Mouse (Mus musculus) stomach, embryonic 15.5 days (tissue): Measurements from ENCODE around the gene Nxn. TPM values are rescaled to one million over a fixed set of nuclear protein-coding genes. Genes with fewer than 3 reads are reported as not detected.

Experiments used
- ATAC-seq: fragments of 200-750 bp; cut with Nextera tagmentation; 2 replicates; pipeline ENCODE4 v1.8.0; 2017; ENCODE audit warnings: low read depth, moderate number of reproducible peaks, moderate TSS enrichment; ENCODE audit not compliant: insufficient read depth, low FRiP score
- H3K27ac ChIP-seq: fragments of 300-500 bp; sonication (generic); 2 replicates; pipeline ENCODE4 v1.5.1; 2015; ENCODE audit warnings: mild to moderate bottlenecking, inconsistent platforms
- H3K27me3 ChIP-seq: fragments of 300-500 bp; sonication (generic); replicated peaks from 2 replicates; pipeline ENCODE4 v1.6.1; 2015; ENCODE audit warnings: inconsistent platforms
- H3K36me3 ChIP-seq: fragments of 300-500 bp; sonication (generic); 2 replicates; pipeline ENCODE4 v1.6.1; 2015; ENCODE audit warnings: inconsistent platforms
- H3K4me1 ChIP-seq: fragments of 300-500 bp; sonication (generic); 2 replicates; pipeline ENCODE4 v1.6.1; 2015; ENCODE audit warnings: inconsistent platforms
- H3K4me2 ChIP-seq: fragments of 300-500 bp; sonication (generic); 2 replicates; pipeline ENCODE4 v1.6.1; 2015; ENCODE audit warnings: mild to moderate bottlenecking, inconsistent platforms
- H3K4me3 ChIP-seq: fragments of 300-500 bp; sonication (generic); replicated peaks from 2 replicates; pipeline ENCODE4 v1.5.1; 2015; ENCODE audit warnings: inconsistent platforms
- H3K9ac ChIP-seq: fragments of 300-500 bp; sonication (generic); 2 replicates; pipeline ENCODE4 v1.6.1; 2015; ENCODE audit warnings: inconsistent platforms
- H3K9me3 ChIP-seq: fragments of 300-500 bp; sonication (generic); 2 replicates; pipeline ENCODE4 v1.6.1; 2016; ENCODE audit warnings: inconsistent platforms
- WGBS: fragments of 180-500 bp; shearing (Covaris S2); methylation state at CpG from one replicate; pipeline ENCODE4 v1.1.7; 2015; 5-methylcytosine and 5-hydroxymethylcytosine counted together
- polyA plus RNA-seq: library from polyadenylated mRNA; unstranded; fragments of >200 nt; fragmentation: Nextera tagmentation; extraction: Ambion mirVana; gene quantifications from 2 replicates; pipeline ENCODE4 v1.2.1, GENCODE M21; 2015

Nxn gene
- polyA plus RNA-seq, 1 experiment from 2014 or later = 35.1 TPM

- WGBS = 67% methylated on average over 6 of the region's 6 CpGs
- H3K27me3 ChIP-seq = no peaks in the 10 kb centered on the region
- no peak overlapping the region for H3K9ac ChIP-seq
- H3K9me3 ChIP-seq = no peaks in the 10 kb centered on the region
- H3K27ac ChIP-seq = peak overlapping the region; percentile 45; the same call in 1 of the 2 replicates
- no peak for ATAC-seq
- no peak overlapping the region for H3K4me3 ChIP-seq
- peaks cover 13% of the 10 kb centered on the region; the same call in 1 of the 2 replicates for H3K36me3 ChIP-seq
- H3K4me1 ChIP-seq = no peaks in the 10 kb centered on the region
- H3K4me2 ChIP-seq = no peak overlapping the region
These were observed 130.3 kb downstream of the Nxn start for GRCm38 (mm10) chr11:76268521-76269065.

- Histone ChIP-seq H3K4me3 (no peak overlapping the region), H3K36me3 (peaks cover 7% of the 10 kb centered on the region; the same call in 1 of the 2 replicates), H3K27me3 (no peaks in the 10 kb centered on the region), H3K9me3 (no peaks in the 10 kb centered on the region), H3K4me1 (0 out of 2 replicates have a peak, but pooled peaks cover 1% of the 10 kb centered on the region), H3K4me2 (no peak overlapping the region), H3K27ac (peak overlapping the region; percentile 45), H3K9ac (no peak overlapping the region)
- ATAC-seq = no peak
- 60% methylated on average over 5 of the region's 5 CpGs for WGBS
These were observed 130.9 kb downstream of the Nxn start for GRCm38 (mm10) chr11:76268001-76268459.

DNA sequence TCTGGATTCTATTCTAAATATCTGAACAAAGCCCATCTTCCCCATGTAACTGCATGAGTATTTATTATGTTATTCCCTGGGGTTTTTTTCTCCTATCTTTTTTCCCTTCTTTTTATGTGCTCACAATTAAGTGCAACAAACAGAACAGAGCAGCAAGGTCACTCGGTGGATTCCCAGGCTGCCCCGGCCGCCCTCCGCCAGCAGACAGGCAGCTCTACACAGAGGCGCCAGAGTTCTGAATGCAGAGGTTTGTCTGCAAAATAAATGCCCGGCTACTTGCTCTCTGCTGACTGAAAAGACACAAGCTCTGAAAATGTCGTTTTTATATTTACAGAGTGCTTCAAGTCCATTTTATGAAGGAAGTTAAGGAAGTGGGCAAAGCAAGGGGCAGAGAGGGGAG is 131.4 kb downstream of the Nxn start:
- Histone ChIP-seq H3K9me3 (no peaks in the 10 kb centered on the region), H3K27ac (peak overlapping the region; percentile 45; the same call in 1 of the 2 replicates), H3K9ac (no peak overlapping the region), H3K4me2 (no peak overlapping the region), H3K4me3 (no peak overlapping the region), H3K4me1 (0 out of 2 replicates have a peak, but pooled peaks cover 4% of the 10 kb centered on the region), H3K36me3 (peaks cover 4% of the 10 kb centered on the region; the same call in 1 of the 2 replicates), H3K27me3 (no peaks in the 10 kb centered on the region)
- ATAC-seq = no peak
- 59% methylated on average over 7 of the region's 7 CpGs for WGBS

DNA sequence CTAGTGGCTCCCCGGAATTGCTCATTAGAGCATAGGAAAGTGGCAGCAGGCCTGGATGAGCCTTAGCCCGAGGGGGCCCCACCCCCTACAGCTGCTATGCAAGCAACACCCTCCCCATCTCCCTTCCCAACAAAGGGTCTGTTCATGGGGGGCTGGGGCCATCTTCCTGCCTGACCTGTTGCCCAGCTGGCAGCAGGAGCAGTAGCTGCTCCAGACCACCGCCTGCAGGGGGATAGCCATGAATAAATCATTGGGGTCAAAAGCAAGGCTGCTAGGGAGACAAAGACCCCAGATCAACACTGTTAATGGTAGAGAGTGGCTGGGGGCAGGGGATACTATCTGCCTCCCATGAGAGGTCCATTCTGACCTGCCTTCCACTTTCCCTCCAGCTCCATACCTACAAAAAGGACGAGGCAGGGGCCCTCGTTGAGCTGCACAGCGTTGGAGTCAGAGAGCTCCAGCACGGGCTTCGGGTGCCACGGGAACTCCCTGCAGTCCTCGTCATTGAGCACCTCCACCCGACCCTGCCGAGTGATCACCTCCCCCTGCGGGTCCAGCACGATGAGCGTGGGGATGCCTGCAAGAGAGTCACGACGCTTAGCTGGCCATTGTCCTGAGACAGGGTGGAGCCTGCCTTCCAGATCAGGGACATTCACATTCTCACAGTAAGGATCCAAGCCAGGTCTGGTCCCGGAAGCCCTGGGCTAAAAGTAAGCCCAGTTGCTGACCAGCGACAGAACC is 136.2 kb downstream of the Nxn start:
- H3K9ac ChIP-seq = no peak overlapping the region
- no peak overlapping the region for H3K4me2 ChIP-seq
- H3K4me1 ChIP-seq = 0 out of 2 replicates have a peak, but pooled peaks cover 4% of the 10 kb centered on the region
- no peaks in the 10 kb centered on the region for H3K27me3 ChIP-seq
- H3K27ac ChIP-seq = no peak overlapping the region
- no peaks in the 10 kb centered on the region for H3K9me3 ChIP-seq
- no peaks in the 10 kb centered on the region for H3K36me3 ChIP-seq
- H3K4me3 ChIP-seq = no peak overlapping the region
- ATAC-seq = no peak
- 38% methylated on average over 19 of the region's 19 CpGs for WGBS

GRCm38 (mm10) chr11:76261224-76261623 is 137.7 kb downstream of the Nxn start:
- no peak for ATAC-seq
- Histone ChIP-seq H3K9me3 (no peaks in the 10 kb centered on the region), H3K4me1 (0 out of 2 replicates have a peak, but pooled peaks cover 4% of the 10 kb centered on the region), H3K4me2 (no peak overlapping the region), H3K9ac (no peak overlapping the region), H3K27ac (no peak overlapping the region), H3K36me3 (no peaks in the 10 kb centered on the region; the same call in 1 of the 2 replicates), H3K27me3 (no peaks in the 10 kb centered on the region), H3K4me3 (no peak overlapping the region)
- 64% methylated on average over 12 of the region's 12 CpGs for WGBS

DNA sequence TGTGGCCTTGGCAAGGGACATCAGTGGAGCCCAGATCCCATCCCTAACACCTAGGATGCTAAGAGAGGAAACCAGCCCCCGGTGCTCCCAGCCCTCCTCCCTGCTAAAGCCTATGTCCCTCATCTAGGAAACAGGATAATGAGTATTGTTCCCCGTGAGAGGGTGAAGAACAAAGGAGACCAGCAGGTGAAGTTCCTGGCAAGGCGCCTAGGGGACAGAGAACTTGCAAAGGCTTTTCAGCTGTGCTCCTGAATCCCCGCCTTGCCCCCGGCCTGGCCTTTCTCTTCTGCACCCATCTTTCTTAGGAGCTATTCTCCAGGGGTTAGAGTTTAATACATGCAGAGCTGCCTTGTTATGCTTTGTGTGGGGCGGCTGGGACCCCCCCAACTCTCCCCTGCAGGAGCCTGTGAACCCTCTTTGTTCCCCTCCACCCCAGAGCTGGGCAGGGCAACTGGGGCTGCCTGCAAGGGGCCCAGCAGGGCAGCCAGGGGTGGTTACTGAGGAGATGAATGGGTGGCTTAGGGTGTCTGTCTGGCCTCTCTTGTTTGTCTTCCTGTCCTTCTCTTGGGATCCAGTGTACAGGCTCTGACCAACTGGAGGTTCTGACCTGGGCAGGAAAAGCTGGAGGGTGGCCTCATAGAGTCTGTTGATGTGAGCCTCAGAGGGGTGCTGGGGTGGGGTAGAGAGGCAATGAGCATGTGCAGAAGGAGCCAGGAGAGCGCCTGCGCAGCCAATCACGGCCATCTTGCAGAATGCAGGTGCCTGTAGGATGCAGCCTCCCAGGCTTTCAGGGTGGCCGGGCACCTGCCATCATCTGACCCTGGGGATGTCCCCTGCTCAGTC is 138.5 kb downstream of the Nxn start:
- H3K4me1 ChIP-seq = 0 out of 2 replicates have a peak, but pooled peaks cover 4% of the 10 kb centered on the region
- H3K4me3 ChIP-seq = no peak overlapping the region
- no peak overlapping the region for H3K9ac ChIP-seq
- no peaks in the 10 kb centered on the region for H3K27me3 ChIP-seq
- H3K4me2 ChIP-seq = no peak overlapping the region
- no peak overlapping the region for H3K27ac ChIP-seq
- peaks cover under 1% of the 10 kb centered on the region; the same call in 1 of the 2 replicates for H3K36me3 ChIP-seq
- no peak for ATAC-seq
- WGBS = 65% methylated on average over 10 of the region's 10 CpGs
- no peaks in the 10 kb centered on the region for H3K9me3 ChIP-seq

DNA sequence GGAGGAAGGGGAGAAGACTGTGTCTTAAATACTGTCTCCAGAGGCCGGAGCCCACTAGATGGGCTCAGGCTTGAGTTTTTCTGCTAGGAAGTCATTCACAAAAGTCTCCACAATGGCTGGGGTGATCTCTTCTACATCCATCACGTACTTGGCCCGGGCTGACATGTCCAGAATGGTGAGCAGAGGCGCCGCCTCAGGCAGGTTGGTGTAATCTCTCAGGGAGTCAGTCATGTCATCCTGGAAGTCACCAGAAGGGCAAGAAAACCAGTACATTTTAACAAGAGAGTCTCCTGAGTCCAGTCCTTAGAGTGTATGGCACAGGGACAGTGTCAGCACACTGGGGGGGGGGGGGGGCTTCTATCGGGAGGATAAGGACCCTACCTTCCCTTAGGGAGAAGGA is 140.4 kb downstream of the Nxn start:
- H3K27ac ChIP-seq = no peak overlapping the region
- no peaks in the 10 kb centered on the region for H3K27me3 ChIP-seq
- H3K4me2 ChIP-seq = no peak overlapping the region
- 0 out of 2 replicates have a peak, but pooled peaks cover 9% of the 10 kb centered on the region for H3K4me1 ChIP-seq
- no peak overlapping the region for H3K9ac ChIP-seq
- H3K4me3 ChIP-seq = no peak overlapping the region
- peaks cover 3% of the 10 kb centered on the region; the same call in 1 of the 2 replicates for H3K36me3 ChIP-seq
- no peaks in the 10 kb centered on the region for H3K9me3 ChIP-seq
- 72% methylated on average over 6 of the region's 6 CpGs for WGBS
- no peak for ATAC-seq

DNA sequence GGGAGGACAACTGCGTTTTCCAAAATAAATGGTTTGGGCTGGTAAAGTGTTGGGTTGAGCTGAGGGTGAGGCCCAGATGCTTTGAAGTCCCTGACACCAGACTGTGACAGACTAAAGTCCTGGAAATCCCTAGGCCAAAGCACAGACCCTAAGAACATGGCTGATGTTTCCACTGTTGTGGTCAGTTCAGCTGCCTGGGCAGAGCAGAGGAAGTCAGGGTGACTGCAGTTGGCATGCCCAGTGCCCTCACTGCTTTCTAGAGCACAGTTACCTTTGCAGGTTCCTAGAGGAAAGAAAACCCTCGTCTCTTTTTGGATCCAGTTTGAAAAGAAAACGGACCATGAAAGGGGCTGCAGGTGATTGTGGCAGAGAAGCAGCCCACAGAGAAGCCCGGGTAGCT is 141.6 kb downstream of the Nxn start:
- ATAC-seq = no peak

GRCm38 (mm10) chr11:76256129-76256528 is 142.8 kb downstream of the Nxn start:
- Histone ChIP-seq H3K4me2 (no peak overlapping the region), H3K27ac (no peak overlapping the region), H3K36me3 (peaks cover 3% of the 10 kb centered on the region; the same call in 1 of the 2 replicates), H3K4me3 (no peak overlapping the region), H3K27me3 (no peaks in the 10 kb centered on the region), H3K9ac (no peak overlapping the region), H3K9me3 (no peaks in the 10 kb centered on the region), H3K4me1 (0 out of 2 replicates have a peak, but pooled peaks cover 5% of the 10 kb centered on the region)
- 42% methylated on average over 5 of the region's 5 CpGs for WGBS
- no peak for ATAC-seq

More for the DNA sequence above, 141.6 kb downstream of the Nxn start:
- Histone ChIP-seq H3K9ac (no peak overlapping the region), H3K27me3 (no peaks in the 10 kb centered on the region), H3K36me3 (peaks cover 3% of the 10 kb centered on the region; the same call in 1 of the 2 replicates), H3K4me1 (0 out of 2 replicates have a peak, but pooled peaks cover 5% of the 10 kb centered on the region), H3K9me3 (no peaks in the 10 kb centered on the region), H3K4me2 (no peak overlapping the region), H3K4me3 (no peak overlapping the region), H3K27ac (no peak overlapping the region)
- WGBS = 73% methylated on average over 4 of the region's 4 CpGs

DNA sequence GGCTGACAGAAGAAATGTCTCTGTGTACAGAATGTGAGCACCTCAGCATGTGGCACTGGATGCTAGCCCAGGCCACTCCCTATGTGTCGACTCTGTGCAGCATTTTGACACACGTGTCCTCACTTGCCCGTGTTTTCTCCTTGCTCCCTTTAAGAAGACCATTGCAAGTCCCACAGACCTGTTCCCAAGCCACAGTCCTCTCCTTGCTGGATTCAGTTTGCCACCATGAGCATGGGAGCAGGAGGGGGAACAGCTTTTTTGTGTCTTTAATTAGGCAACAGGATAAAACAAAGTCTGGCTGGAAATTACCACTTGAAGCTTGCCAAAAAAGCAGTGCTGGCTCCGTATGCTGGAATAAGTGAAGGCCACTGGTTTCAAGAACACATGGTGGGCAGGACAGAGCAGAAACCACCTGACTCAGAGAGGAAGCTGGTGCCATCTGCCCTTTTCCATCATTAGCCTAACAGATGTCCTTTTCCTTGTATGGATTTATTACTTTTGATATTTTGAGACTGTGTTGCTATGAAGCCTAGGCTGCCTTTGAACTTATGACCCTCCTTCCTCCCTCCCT is 143.4 kb downstream of the Nxn start:
- Histone ChIP-seq H3K4me2 (no peak overlapping the region), H3K27ac (no peak overlapping the region), H3K36me3 (peaks cover 8% of the 10 kb centered on the region), H3K27me3 (no peaks in the 10 kb centered on the region), H3K9me3 (no peaks in the 10 kb centered on the region), H3K9ac (no peak overlapping the region), H3K4me1 (0 out of 2 replicates have a peak, but pooled peaks cover 5% of the 10 kb centered on the region), H3K4me3 (no peak overlapping the region)
- 64% methylated on average over 4 of the region's 4 CpGs for WGBS
- ATAC-seq = no peak

GRCm38 (mm10) chr11:76253918-76254264 is 145.0 kb downstream of the Nxn start:
- Histone ChIP-seq H3K4me1 (0 out of 2 replicates have a peak, but pooled peaks cover 5% of the 10 kb centered on the region), H3K9ac (no peak overlapping the region), H3K9me3 (no peaks in the 10 kb centered on the region), H3K27me3 (no peaks in the 10 kb centered on the region), H3K27ac (peak overlapping the region; percentile 44; the same call in 1 of the 2 replicates), H3K4me3 (no peak overlapping the region), H3K36me3 (peaks cover 17% of the 10 kb centered on the region), H3K4me2 (no peak overlapping the region)
- WGBS = 67% methylated on average over 4 of the region's 4 CpGs
- ATAC-seq = no peak
